Mouse (Mus musculus): ENCODE data around the gene Erg.

The Erg gene

DNA sequence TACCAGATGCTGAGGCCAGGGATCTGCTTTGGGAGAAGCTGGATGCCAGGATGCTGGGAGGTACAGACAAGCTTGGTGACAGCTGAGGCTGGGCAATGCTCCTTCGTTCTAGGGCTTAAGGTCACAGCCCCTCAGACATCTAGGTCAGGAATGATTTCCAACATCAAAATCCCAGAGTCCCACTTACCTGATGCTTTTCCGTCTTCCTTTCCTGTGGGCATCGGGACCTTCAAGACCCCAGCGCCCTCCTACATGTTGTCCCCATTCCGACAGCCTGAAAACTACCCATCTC, at the start of gene Erg:
Gene Erg, minus strand, starts transcription at position 283 of the 292 bp plus-strand sequence.
- no peak for DNase-seq (ENCODE audit: low read depth, low spot score)

- DNase-seq (ENCODE audit: low read depth, low spot score), result no peak
Measured at GRCm38 (mm10) chr16:95631816-95632215, 45.4 kb upstream of the Erg start.

DNA sequence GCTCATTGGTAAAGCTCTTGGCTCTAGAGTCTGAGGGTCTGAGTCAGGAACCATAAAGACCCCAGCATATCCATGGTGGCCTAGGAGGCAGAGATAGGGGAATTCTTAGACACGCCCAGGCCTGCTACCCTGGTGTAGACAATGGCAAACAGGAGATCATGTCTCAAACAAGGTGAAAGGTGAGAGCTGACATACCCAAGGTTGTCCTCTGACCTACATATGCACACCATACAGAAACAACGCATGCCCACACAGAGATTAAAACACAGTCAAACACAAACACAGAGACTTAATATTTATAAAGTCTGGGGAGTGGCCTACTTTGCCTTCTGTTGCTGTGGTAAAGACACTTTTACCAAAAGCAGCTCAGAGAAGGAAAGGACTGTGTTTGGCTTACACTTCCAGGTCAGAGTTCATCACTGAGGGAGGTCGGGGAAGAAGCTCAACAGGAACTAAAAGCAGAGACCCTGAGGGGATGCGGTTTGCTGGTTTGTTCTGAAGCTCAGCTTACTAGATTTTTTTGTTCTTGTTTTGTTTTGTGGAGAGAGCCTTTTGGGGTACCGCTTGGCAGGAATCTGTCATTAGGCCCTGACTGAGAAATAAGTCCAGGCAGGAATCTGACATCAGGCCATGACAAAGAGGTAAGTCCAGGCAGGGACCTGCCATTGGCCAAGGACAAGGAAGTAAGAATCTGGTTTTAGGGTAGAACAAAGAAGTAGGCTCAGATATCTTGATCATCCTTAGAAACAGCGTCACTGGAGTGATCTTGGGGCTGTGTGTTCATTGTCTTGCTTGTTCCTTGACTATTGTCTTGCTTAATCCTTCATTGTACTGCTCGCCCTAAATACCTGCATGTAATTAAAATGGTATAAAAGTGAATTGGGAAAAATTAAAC, 37.7 kb upstream of the Erg start:
- DNase-seq (ENCODE audit: low read depth, low spot score), result no peak

DNA sequence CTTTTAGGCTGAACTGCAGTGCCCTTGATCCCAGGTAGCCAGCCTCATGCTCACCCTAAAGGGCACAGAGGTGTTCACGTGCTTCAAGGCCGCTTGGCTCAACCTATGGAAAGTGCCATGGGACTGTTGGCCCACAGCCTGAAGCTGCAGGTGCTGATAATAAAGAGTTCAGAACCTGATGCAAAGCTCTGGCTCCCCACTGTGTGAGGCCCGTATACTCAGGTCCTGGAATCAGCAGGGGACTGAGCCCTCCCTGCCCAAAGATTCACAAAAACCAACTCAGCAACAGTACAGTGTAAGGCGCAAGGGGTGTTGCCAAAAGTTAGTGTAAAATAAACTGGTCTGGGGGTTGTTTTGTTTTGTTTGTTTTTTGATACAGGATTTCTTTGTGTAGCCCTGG, 36.7 kb upstream of the Erg start:
- no peak for DNase-seq (ENCODE audit: low read depth, low spot score)

GRCm38 (mm10) chr16:95619859-95620325, 33.5 kb upstream of the Erg start:
- peak; percentile 17 for DNase-seq (ENCODE audit: low read depth, low spot score)

DNA sequence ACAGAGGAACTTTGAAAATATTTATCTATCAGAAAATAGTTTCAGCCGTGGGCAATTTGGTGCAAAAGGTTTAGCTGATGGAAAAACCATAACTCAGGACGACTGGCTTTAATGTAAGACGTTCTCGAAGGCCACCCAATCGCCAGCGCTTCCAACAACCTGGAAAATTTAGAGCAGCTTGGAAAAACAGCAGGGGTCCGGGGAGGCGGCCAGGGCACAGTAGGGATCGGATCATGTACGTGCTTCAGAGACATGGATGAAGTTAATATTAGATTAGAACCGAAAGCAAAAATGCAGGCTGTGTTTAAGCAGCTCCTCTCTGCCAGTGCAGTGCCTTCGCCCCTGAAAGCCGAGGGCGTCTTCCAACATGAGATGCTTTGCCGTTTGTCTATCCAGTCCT, 31.8 kb upstream of the Erg start:
- peak; percentile 69 for DNase-seq (ENCODE audit: low read depth, low spot score)

DNA sequence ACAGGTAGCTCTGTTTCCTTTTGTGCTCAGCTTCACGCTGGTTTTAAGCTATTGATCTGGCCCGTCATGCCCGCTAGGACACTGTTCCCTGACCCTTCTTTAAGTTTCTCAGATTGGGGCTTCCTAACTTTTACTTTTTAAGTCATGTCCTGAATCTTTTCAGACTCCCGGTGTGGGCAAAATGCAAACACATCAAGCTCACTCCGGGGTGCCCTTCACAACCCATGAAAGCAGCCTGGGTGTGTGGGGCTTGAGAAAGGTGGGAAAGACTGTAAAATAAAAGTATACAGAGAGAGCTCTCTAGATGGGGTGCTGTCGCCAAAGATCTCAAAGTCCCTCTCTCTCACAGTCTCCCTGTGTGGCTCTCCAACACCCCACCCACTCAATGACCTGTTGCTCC, 31.3 kb upstream of the Erg start:
- DNase-seq (ENCODE audit: low read depth, low spot score), result no peak

GRCm38 (mm10) chr16:95615579-95615978, 29.2 kb upstream of the Erg start:
- DNase-seq (ENCODE audit: low read depth, low spot score), result peak; percentile 13

DNA sequence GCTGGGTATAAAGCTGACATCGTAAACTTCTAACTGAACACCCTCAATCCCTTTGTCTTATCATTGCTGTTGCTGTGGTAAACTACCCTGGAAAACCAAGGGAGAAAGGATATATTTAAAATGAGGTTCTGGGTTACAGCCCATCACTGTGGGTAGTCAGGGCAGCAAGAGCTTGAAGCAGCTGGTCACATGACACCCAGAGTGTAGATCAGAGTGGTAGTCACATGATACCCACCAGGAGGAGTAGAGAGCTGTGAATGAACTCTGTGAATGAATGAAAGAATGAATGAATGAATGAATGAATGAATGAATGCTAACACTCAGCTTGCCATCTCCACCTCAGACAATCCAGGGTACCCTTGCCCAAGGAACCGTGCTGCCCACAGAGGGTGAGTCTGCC, 28.1 kb upstream of the Erg start:
- no peak for DNase-seq (ENCODE audit: low read depth, low spot score)

- no peak for DNase-seq (ENCODE audit: low read depth, low spot score)
Measured at GRCm38 (mm10) chr16:95611982-95612746, 25.8 kb upstream of the Erg start.

GRCm38 (mm10) chr16:95608624-95609023, 22.2 kb upstream of the Erg start:
- DNase-seq (ENCODE audit: low read depth, low spot score), result no peak

DNA sequence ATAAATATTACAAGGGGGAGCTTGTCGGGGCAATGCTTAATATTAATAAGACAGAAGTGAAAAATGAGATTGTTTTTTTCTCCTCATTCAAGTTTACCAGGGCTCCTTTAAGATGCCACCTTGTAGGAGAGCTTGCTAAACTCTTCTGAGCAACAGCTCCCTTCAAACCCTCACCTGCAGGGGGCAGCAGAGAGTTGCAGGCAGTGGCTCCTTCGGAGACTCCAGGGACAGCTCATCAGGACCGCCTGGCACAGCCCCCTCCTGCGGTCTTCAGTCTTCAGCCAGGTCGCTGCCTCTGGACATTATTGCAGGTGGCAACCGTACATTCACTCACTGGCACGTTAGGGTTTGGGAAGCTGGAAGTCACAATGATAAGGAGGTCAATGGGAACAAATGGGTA, 18.9 kb upstream of the Erg start:
- peak; percentile 75 for DNase-seq (ENCODE audit: low read depth, low spot score)

- DNase-seq (ENCODE audit: low read depth, low spot score), result no peak
Measured at GRCm38 (mm10) chr16:95602504-95602903, 16.1 kb upstream of the Erg start.

- no peak for DNase-seq (ENCODE audit: low read depth, low spot score)
Measured at GRCm38 (mm10) chr16:95601807-95602206, 15.4 kb upstream of the Erg start.

- no peak for DNase-seq (ENCODE audit: low read depth, low spot score)
Measured at GRCm38 (mm10) chr16:95601219-95601580, 14.8 kb upstream of the Erg start.

GRCm38 (mm10) chr16:95600572-95601218, 14.3 kb upstream of the Erg start:
- DNase-seq (ENCODE audit: low read depth, low spot score), result peak; percentile 21

GRCm38 (mm10) chr16:95598930-95599329, 12.5 kb upstream of the Erg start:
- DNase-seq (ENCODE audit: low read depth, low spot score), result no peak

GRCm38 (mm10) chr16:95597578-95597951, 11.2 kb upstream of the Erg start:
- peak; percentile 23 for DNase-seq (ENCODE audit: low read depth, low spot score)

- DNase-seq (ENCODE audit: low read depth, low spot score), result no peak
Measured at GRCm38 (mm10) chr16:95596884-95597577, 10.6 kb upstream of the Erg start.

- DNase-seq (ENCODE audit: low read depth, low spot score), result no peak
Measured at GRCm38 (mm10) chr16:95588849-95589248, 2.5 kb upstream of the Erg start.

DNA sequence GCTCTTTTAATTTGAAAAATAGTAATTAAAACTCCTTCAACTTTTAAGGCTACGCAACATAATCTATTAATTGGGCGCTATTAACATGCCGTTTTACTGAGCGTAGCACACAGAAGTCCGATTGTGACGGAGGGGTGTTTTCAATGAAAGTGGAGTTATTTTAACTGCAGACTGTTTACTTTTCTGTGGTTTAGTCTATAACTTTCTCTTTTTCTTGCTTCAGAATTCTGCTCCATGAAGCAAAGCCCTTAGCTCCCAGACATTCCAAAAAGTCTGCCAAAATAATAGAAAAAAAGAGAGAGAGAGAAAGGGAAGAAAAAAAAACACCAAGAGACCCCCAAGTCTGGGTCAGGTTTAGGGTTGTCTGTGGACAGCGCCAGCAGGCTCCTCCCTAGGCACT, 333 bp upstream of the Erg start:
- no peak for DNase-seq (ENCODE audit: low read depth, low spot score)

Measured in brain, adult 2 months (tissue).